Mouse (Mus musculus) adrenal gland (tissue): Measurements from ENCODE around the gene Zfp423.

Experiments used
- intact Hi-C: fragments of 180-260 bp; cut with DNase I; formaldehyde crosslinking; loops from one replicate; pipeline ENCODE4 v1.15.1; 2025

Gene Zfp423

GRCm38 (mm10) chr8:87668736-87669135 lies 290.7 kb downstream of the Zfp423 start:
- intact Hi-C loops = no loop called here

GRCm38 (mm10) chr8:87667914-87668643 lies 291.3 kb downstream of the Zfp423 start:
- intact Hi-C loops = no loop called here

- intact Hi-C loops = no loop called here
These were observed 292.1 kb downstream of the Zfp423 start for GRCm38 (mm10) chr8:87667297-87667696.

- intact Hi-C loops = no loop called here
These were observed 294.1 kb downstream of the Zfp423 start for GRCm38 (mm10) chr8:87665337-87665736.

- intact Hi-C loops = no loop called here
These were observed 295.2 kb downstream of the Zfp423 start for GRCm38 (mm10) chr8:87664217-87664509.

- intact Hi-C loops = no loop called here
These were observed 295.8 kb downstream of the Zfp423 start for GRCm38 (mm10) chr8:87663349-87664216.

GRCm38 (mm10) chr8:87662811-87663341 lies 296.5 kb downstream of the Zfp423 start:
- intact Hi-C loops = no loop called here

- intact Hi-C loops = no loop called here
These were observed 297.1 kb downstream of the Zfp423 start for GRCm38 (mm10) chr8:87662307-87662771.

- intact Hi-C loops = no loop called here
These were observed 298.2 kb downstream of the Zfp423 start for GRCm38 (mm10) chr8:87660916-87661910.

GRCm38 (mm10) chr8:87660029-87660915 lies 299.1 kb downstream of the Zfp423 start:
- intact Hi-C loops = no loop called here

GRCm38 (mm10) chr8:87657488-87657887 lies 301.9 kb downstream of the Zfp423 start:
- intact Hi-C loops = no loop called here

- intact Hi-C loops = no loop called here
These were observed 302.7 kb downstream of the Zfp423 start for GRCm38 (mm10) chr8:87656484-87657230.

GRCm38 (mm10) chr8:87655946-87656345 lies 303.4 kb downstream of the Zfp423 start:
- intact Hi-C loops = no loop called here

- intact Hi-C loops = no loop called here
These were observed 311.6 kb downstream of the Zfp423 start for GRCm38 (mm10) chr8:87647781-87648180.

GRCm38 (mm10) chr8:87645829-87646483 lies 313.4 kb downstream of the Zfp423 start:
- intact Hi-C loops = no loop called here

GRCm38 (mm10) chr8:87645371-87645770 lies 314.0 kb downstream of the Zfp423 start:
- intact Hi-C loops = no loop called here

GRCm38 (mm10) chr8:87640930-87641329 lies 318.5 kb downstream of the Zfp423 start:
- intact Hi-C loops = loop anchor here (5.0 kb wide), 1 partner anchor 381 kb away; no protein-coding TSS in a partner anchor

GRCm38 (mm10) chr8:87636226-87636742 lies 323.1 kb downstream of the Zfp423 start:
- intact Hi-C loops = no loop called here
